Mouse (Mus musculus) lung, adult 2 months (tissue): Measurements from ENCODE around the gene Olfr1367. TPM values are rescaled to one million over a fixed set of nuclear protein-coding genes. Genes with fewer than 3 reads are reported as not detected.
A peak's percentile ranks its signal among the peaks of the same experiment; 100 is the strongest.
"Not testable (repeated sequence)": the region's sequence is repeated elsewhere in the genome, so short reads cannot be mapped to it uniquely, and the experiment has no call there.

Experiments used
- DNase-seq: peaks from one replicate; pipeline ENCODE4 v3.0.0; 2022
- H3K4me1 ChIP-seq: fragments of 200-500 bp; 2 replicates; pipeline ENCODE4 v1.6.1; 2011; ENCODE audit warnings: low read length; ENCODE audit not compliant: control insufficient read depth, insufficient read depth
- H3K4me3 ChIP-seq: fragments of 200-500 bp; replicated peaks from 2 replicates; pipeline ENCODE3; 2011; ENCODE audit warnings: low read depth, mild to moderate bottlenecking, control low read depth, low read length; ENCODE audit errors: extremely low read depth
- CTCF ChIP-seq: fragments of 200-500 bp; IDR thresholded peaks from 2 replicates; pipeline ENCODE4 v1.5.1; 2011; ENCODE audit warnings: mild to moderate bottlenecking, low read length, control low read depth; ENCODE audit not compliant: insufficient read depth
- POLR2A ChIP-seq: fragments of 200-500 bp; IDR thresholded peaks from 2 replicates; pipeline ENCODE4 v1.6.1; 2011; ENCODE audit warnings: low read depth, mild to moderate bottlenecking, control low read depth, low read length, borderline replicate concordance; ENCODE audit errors: extremely low read depth
- WGBS: fragments of 180-500 bp; shearing (Covaris S2); methylation state at CpG from one replicate; pipeline ENCODE4 v1.1.7; 2018; 5-methylcytosine and 5-hydroxymethylcytosine counted together
- polyA plus RNA-seq: library from polyadenylated mRNA; depleted of rRNA; stranded (reverse); fragments of >200 nt; gene quantifications from 2 replicates; pipeline ENCODE4 v1.2.3, GENCODE M21; 2012; rRNA removed

Olfr1367 gene
- polyA plus RNA-seq, 1 experiment: not detected

GRCm38 (mm10) chr13:21395623-21396022, 48.9 kb downstream of the Olfr1367 start:
- Histone ChIP-seq H3K4me1 (0 out of 2 replicates have a peak, but pooled peaks cover 4% of the 10 kb centered on the region), H3K4me3 (no peak overlapping the region)
- 90% methylated on average over 6 of the region's 6 CpGs for WGBS
- no peak for DNase-seq
- no peak for TF ChIP-seq CTCF

GRCm38 (mm10) chr13:21396048-21396447, 49.3 kb downstream of the Olfr1367 start:
- peak; percentile 34 for DNase-seq
- WGBS: 91% methylated on average over 18 of the region's 18 CpGs
- H3K4me3 ChIP-seq, H3K4me1 ChIP-seq: not testable (repeated sequence)

DNA sequence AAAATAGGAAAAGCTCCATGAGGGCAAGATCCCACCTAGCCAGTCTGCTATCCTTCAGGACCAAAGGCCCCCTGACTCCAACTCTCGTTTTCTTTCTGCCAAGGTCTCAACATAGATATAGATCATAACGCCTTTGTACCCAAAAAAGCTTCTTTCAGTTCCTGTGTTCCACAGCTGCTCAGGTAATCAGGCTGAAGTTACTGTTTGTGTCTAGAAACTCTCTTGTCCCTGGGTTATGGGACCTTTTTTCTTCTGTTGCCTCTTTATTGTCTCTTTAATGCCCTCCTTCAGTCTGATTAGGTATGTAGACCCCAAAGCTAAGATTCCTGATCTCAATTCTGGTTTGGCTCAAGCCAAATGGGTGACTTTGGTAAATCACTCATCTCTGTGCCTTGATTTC, 50.8 kb downstream of the Olfr1367 start:
- 81% methylated on average over 2 of the region's 2 CpGs for WGBS
- H3K4me3 ChIP-seq: no peak overlapping the region
- no peak for DNase-seq
- peaks cover 6% of the 10 kb centered on the region; the same call in 1 of the 2 replicates for H3K4me1 ChIP-seq
- TF ChIP-seq POLR2A (no peak), CTCF (no peak)

Other genes with a start within 250 kb of the Olfr1367 start
- not detected in 2 replicates for gene Olfr1369-ps1, start 235.4 kb upstream of the Olfr1367 start, polyA plus RNA-seq
- gene Olfr263, start 217.3 kb upstream of the Olfr1367 start, polyA plus RNA-seq: not detected in 2 replicates
- gene Olfr1368, start 201.0 kb upstream of the Olfr1367 start, polyA plus RNA-seq: not detected in 2 replicates
- 34.8 and 53.5 TPM in 2 replicates for gene Trim27, start 167.5 kb upstream of the Olfr1367 start, polyA plus RNA-seq
- gene Gpx5, start 54.2 kb upstream of the Olfr1367 start, polyA plus RNA-seq: not detected in 2 replicates
- gene Gpx6, start 34.8 kb upstream of the Olfr1367 start, polyA plus RNA-seq: not detected in 2 replicates
- 1.1 and 1.8 TPM in 2 replicates for gene Zscan12, start 15.9 kb downstream of the Olfr1367 start, polyA plus RNA-seq
- 18.2 and 18.7 TPM in 2 replicates for gene Zkscan3, start 55.8 kb downstream of the Olfr1367 start, polyA plus RNA-seq
- 0.31 and 0.73 TPM in 2 replicates for gene Pgbd1, start 94.1 kb downstream of the Olfr1367 start, polyA plus RNA-seq
- 12.9 and 21.4 TPM in 2 replicates for gene Zscan26, start 106.8 kb downstream of the Olfr1367 start, polyA plus RNA-seq
- gene Nkapl, start 121.6 kb downstream of the Olfr1367 start, polyA plus RNA-seq: 0.82 and 0.89 TPM in 2 replicates
- 1.2 and 1.7 TPM in 2 replicates for gene Zkscan4, start 132.0 kb downstream of the Olfr1367 start, polyA plus RNA-seq
- gene Gm10065, start 132.5 kb downstream of the Olfr1367 start, polyA plus RNA-seq: not detected in 2 replicates
- gene AK157302, start 148.3 kb downstream of the Olfr1367 start, polyA plus RNA-seq: 0.06 TPM in 2 replicates
- gene Gm11273, start 154.5 kb downstream of the Olfr1367 start, polyA plus RNA-seq: 3.0 and 5.0 TPM in 2 replicates
- gene Zkscan8, start 184.2 kb downstream of the Olfr1367 start, polyA plus RNA-seq: 2.5 and 4.7 TPM in 2 replicates
- gene Olfr1366, start 195.9 kb downstream of the Olfr1367 start, polyA plus RNA-seq: not detected in 2 replicates
- gene Olfr1535, start 213.0 kb downstream of the Olfr1367 start, polyA plus RNA-seq: not detected in 2 replicates
- not detected in 2 replicates for gene Olfr1364, start 234.8 kb downstream of the Olfr1367 start, polyA plus RNA-seq